Mouse (Mus musculus) left cerebral cortex, postnatal 10 days (tissue): ENCODE results near the gene Sfrp4. TPM values are rescaled to one million over a fixed set of nuclear protein-coding genes. Genes with fewer than 3 reads are reported as not detected.

ENCODE experiments used
- DNase-seq, 2 experiments: peaks; one replicate each; pipeline ENCODE4 v3.0.0; 2021 to 2022; ENCODE audit warnings: low spot score in 2 of 2, mixed read lengths in 1 of 2; ENCODE audit errors: extremely low spot score in 1 of 2
- intact Hi-C: fragments of 180-260 bp; cut with DNase I; formaldehyde crosslinking; loops from one replicate; pipeline ENCODE4 v1.15.1; 2025
- total RNA-seq, 2 experiments: library from RNA; stranded (reverse); gene quantifications; 2 replicates each; pipeline ENCODE4 v1.2.3; 2021

Gene Sfrp4
- total RNA-seq, 2 experiments from 2014 or later: 1.6 to 1.8 TPM

DNA sequence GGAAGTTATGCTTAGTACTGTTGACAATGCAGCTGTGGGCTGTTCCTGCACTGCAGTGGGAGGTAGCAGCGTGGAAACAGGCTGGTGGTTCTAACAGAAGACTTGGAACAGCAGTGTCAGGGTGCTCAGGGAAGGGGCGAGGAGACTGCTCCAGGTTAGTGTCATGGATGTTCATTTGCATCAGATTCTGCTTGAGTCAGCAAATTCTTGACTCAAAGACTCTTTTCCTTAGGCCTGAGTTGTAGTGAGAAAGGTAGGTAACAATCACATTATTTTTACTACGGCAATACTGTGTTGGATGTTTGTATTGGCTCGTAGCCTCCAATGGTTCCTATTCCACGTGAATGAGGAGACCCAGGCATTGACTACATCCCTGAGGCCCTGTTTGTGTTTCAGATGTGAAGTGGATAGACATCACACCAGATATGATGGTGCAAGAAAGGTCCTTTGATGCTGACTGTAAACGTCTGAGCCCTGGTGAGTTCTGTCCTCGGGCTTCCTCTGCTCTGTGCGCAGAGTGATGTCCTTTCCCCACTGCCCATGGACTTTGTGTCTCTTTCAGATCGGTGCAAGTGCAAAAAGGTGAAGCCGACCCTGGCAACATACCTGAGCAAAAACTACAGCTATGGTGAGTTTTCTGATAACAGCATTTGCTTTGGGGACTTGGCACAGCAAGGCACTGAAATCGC, 1.9 kb downstream of the Sfrp4 start:
- intact Hi-C loops: loop anchor here (10.0 kb wide), 1 partner anchor 170 kb away; no protein-coding TSS in a partner anchor
- DNase-seq: no peak

GRCm38 (mm10) chr13:19626473-19626872, 3.6 kb downstream of the Sfrp4 start:
- no peak for DNase-seq
- intact Hi-C loops: loop anchor here (10.0 kb wide), 1 partner anchor 172 kb away; no protein-coding TSS in a partner anchor

GRCm38 (mm10) chr13:19630768-19631709, 8.1 kb downstream of the Sfrp4 start:
- intact Hi-C loops: no loop called here
- no peak for DNase-seq

DNA sequence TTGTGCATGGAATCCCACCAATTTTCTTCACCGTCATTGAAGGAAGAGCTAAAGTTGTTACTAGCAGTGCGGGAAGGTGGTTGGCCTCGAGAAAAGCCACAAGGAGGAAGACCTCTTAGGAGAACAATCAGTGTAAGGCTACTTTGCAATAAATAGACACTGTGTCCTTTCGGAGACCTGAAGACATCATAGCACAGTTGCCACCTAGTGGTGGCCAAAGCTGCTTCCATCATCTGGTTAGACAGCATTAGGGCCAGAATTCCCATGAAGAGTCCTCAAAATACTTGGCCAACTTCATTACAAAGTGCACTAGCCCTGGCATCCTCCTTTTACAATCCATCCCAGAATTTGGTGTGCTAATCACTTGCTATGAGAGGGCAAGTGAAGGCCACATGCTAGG, 13.2 kb downstream of the Sfrp4 start:
- intact Hi-C loops: no loop called here
- no peak for DNase-seq

DNA sequence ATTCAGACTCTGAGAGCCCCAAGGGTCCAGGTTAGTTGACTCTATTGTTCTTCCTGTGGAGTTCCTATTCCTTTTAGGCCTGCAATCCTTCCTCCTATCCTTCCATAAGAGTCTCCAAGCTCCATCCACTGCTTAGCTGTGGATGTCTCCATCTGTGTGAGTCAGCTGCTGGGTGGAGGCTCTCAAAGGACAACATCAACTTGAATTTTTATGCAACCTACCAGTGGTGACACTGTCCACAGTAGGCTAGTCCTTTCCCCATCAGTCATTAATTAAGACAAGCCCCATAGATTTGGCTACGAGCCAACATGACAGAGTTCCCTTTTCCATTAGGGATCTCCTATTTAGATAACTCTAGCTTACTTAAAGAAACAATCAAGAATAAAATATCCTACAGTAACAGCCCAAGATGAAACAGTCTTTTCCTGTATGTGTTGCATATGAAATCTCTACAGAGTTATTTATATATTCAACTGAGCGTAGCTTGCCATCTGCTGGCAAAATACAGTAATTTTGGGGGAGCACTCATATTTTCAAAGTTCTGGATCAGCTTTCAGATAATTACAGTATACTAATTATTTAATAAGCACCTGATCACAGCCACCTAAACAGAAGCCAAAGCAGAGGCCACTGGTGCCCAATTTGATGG, 17.4 kb downstream of the Sfrp4 start:
- intact Hi-C loops: loop anchor here (5.0 to 10.0 kb wide), 4 partner anchors 206 to 486 kb away; no protein-coding TSS in a partner anchor

DNA sequence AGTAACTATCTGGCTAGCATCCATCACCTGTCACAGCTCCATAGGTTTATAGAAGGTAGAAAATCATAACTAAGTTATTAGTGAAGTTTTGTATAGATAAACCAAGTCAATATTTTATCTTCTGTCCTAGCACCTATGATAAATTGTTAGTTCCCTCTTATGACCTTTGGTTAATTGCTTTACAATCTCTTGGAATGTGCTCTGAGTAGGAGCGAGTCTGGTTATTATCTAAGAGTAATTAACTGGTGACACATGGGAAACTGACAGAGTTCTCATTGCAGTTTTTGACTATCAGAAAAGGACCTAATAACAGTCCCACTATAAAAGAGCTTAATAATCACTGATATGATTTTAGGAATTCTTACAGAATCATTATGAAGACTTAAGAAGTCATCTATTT, 20.6 kb downstream of the Sfrp4 start:
- no peak for DNase-seq
- intact Hi-C loops: loop anchor here (5.0 to 10.0 kb wide), 4 partner anchors 209 to 489 kb away; no protein-coding TSS in a partner anchor

More for the DNA sequence above, 17.4 kb downstream of the Sfrp4 start:
- peak in 1 of 2 experiments; percentile 14 for DNase-seq

GRCm38 (mm10) chr13:19644225-19644624, 21.3 kb downstream of the Sfrp4 start:
- no peak for DNase-seq
- intact Hi-C loops: loop anchor here (5.0 to 10.0 kb wide), 4 partner anchors 209 to 489 kb away; no protein-coding TSS in a partner anchor

DNA sequence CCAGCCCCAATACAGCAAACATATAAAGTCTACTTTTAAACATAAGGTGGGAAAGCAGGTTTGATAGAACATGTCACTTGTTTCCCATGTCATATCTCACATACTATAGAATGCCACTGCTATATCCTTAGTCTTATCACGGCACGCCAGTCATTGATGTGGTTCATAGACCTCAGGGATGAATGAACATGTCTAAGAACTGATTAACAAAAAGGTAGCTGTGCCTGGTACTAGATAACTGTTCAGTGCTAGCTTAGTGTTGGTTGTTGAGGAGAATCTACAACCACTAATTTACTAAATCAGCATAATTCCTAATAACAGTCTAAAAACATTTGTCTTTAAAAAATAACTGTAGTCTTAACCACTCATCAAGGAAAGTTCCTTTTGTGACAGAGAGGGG, 26.9 kb downstream of the Sfrp4 start:
- intact Hi-C loops: loop anchor here (10.0 kb wide), 3 partner anchors 215 to 495 kb away; no protein-coding TSS in a partner anchor
- no peak for DNase-seq

GRCm38 (mm10) chr13:19652405-19652804, 29.5 kb downstream of the Sfrp4 start:
- intact Hi-C loops: no loop called here

GRCm38 (mm10) chr13:19668355-19669140, 45.6 kb downstream of the Sfrp4 start:
- DNase-seq: no peak
- intact Hi-C loops: no loop called here

More at GRCm38 (mm10) chr13:19652405-19652804, 29.5 kb downstream of the Sfrp4 start:
- no peak for DNase-seq

GRCm38 (mm10) chr13:19674025-19674424, 51.1 kb downstream of the Sfrp4 start:
- intact Hi-C loops: no loop called here

DNA sequence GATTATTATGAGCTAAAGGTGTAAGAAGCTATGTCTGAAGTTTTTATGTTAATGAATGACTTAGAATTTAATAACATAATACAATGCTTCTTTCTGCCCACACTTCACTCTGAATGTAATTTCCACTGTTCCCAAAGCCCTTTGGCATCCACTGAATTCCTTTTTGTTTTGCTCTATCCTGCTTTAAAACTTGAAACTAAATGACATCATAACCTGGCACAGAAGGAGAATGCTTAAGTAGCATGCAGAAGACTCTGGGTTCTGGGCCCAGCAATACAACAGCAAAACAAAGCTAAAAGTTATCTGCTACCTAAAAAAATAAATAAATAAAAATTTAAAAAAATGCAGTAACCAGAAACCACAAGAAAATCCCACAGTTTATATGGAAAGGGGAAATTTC, 51.7 kb downstream of the Sfrp4 start:
- intact Hi-C loops: no loop called here
- DNase-seq: no peak

More at GRCm38 (mm10) chr13:19674025-19674424, 51.1 kb downstream of the Sfrp4 start:
- DNase-seq: no peak

Other genes starting within 250 kb of the Sfrp4 start
- 10 to 100 TPM; 85.7 to 94.4 TPM for gene Stard3nl, start 227.3 kb upstream of the Sfrp4 start, total RNA-seq
- 10 to 100 TPM; 36.4 to 37.2 TPM for gene Epdr1, start 3.2 kb upstream of the Sfrp4 start, total RNA-seq
- gene Nme8, start 74.7 kb downstream of the Sfrp4 start, total RNA-seq: not detected
- gene Gpr141, start 201.2 kb downstream of the Sfrp4 start, total RNA-seq: not detected